Mouse (Mus musculus) liver, adult (tissue): ENCODE data around the gene Ncapg2.

Experiments
- GATA4 ChIP-seq: IDR thresholded peaks from 2 replicates; pipeline ENCODE4 v1.6.1; 2014; ENCODE audit warnings: mild to moderate bottlenecking, low read length; ENCODE audit not compliant: insufficient replicate concordance

The Ncapg2 gene

DNA sequence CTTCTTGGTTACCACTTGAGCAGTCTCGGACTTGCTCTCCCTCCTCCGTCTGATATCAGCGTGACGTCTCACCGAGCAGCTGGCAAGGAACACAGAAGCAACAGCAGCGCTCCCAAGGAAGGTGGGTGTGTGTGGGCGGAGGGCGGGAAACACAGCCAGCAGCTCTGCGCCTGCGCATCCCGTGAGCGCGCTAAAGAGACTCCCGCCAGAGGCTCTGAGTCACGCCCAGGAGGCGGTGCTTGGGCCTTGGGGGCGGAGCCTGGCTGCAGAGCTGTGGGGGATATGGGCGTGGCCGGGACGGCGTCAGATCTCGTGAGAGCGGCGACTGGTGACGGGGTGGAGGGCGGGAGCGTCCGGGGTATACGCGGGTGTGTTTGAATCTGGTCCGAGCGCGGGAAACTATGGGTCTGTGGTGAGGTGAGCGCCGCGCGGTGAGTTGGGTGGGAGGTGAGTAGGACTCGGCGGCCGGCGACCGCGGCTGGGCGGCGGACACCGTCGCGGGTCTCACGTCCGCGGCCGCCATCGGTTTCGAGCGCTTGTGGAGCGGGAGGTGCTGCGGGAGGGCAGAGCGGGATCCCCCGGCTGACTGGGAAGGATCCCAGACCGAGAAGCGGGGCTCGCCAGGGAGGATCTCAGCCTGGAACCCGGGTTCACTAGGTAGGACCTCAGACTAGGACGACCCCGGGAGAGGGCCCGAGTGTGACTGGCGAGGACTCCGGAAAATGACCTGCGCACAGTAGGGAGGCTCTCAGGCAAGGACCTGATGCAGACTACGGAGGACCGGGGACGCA is at the start of gene Ncapg2:
Ncapg2 (plus strand) TSS at position 358 of the 791 bp plus-strand sequence.
- no peak for TF ChIP-seq GATA4

- no peak for TF ChIP-seq GATA4
Measured at GRCm38 (mm10) chr12:116362091-116362490, 43.1 kb upstream of the Ncapg2 start.

DNA sequence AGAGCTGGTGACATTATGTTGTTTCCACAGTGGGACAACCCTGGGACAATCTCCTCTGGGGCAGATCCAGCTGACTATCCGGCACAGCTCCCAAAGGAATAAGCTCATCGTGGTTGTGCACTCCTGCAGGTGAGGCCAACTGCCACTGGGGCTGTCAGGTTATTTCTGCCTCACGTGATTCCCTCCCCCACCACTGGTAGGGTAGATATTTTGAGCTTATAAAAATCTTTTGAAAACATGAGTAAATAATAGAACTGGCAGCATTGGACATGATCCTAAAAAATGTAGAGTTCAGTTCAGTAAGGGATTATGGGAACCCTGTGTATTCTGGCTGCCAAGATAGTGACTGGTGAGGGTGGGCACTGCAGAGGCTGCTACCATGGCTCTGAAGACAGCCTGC is 38.3 kb upstream of the Ncapg2 start:
- no peak for TF ChIP-seq GATA4

DNA sequence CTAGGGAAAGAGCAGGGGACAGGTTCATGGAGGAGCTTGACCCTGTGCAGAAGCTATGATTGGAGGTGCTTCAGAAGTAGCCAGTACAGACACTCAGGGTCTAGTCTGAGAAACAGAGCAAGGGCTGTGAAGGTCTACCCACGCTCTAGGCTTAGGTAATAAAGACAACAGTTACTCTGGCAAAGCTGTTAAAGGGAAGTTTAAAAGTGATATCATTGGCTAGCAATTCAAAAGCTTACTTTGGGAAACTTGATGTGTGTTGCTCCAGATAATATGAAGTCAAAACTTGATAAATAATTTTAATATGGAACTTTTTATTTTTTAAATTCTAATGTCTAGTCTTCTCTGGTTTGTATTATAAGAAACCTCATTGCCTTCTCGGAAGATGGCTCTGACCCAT is 37.9 kb upstream of the Ncapg2 start:
- no peak for TF ChIP-seq GATA4

- TF ChIP-seq GATA4: no peak
Measured at GRCm38 (mm10) chr12:116368857-116369256, 36.3 kb upstream of the Ncapg2 start.

- TF ChIP-seq GATA4: no peak
Measured at GRCm38 (mm10) chr12:116383101-116383500, 22.1 kb upstream of the Ncapg2 start.

- no peak for TF ChIP-seq GATA4
Measured at GRCm38 (mm10) chr12:116383995-116384394, 21.2 kb upstream of the Ncapg2 start.

DNA sequence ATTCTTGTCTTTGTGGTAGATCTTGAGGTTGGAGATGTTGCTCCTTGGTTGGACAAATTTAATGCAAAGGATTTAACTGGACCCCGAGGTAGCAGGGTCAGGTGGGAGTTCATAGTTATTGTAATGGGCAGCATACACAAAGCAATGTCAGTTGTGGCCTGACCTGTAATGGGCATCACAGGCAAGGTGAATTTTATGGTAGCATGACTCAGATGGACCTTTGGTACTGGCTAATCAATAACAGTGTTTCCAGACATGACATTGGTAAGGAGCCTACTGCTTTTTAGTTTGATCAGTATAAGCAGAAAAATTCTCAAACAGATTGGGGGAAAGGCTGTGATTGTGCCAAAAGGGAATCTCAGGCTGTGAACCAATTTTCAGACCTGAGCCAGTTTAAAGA is 18.4 kb upstream of the Ncapg2 start:
- TF ChIP-seq GATA4: no peak

DNA sequence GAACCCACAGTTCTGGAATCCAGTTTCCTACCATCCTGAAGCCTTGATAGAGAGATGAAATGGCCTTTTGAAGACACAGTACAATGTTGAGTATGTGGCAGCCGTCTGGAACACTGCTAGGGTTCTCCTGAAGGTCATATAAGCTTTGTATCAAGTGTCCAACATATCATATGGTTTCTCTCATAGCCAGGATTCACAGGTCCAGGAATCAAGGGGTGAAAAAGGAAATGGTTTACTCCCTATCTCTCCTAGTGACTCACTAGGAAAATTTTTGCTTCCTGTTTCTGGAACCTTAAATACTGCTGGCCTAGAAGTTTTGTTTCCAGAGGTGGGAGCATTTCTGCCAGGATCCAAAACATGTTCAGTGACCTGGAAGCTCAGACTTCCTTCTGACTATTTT is 15.3 kb upstream of the Ncapg2 start:
- no peak for TF ChIP-seq GATA4

DNA sequence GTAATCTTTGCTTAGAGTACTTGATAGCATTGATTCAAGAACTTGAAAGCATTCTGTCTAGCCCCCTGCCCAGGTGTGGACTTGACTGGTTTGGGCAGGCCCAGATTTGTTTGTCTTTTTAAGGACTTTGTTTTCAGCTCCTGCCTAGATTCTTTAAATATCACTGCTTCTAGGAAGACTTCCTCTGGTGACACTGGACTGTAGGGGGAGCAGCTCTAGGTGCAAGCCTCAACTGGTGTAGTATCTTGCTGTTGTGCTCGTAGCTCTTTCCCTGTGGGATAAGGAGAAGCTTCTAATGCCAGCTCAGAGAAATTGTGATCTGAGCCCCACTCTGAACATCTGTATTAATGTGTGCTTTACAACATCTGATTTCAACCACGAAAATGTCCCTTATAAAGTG is 10.9 kb upstream of the Ncapg2 start:
- no peak for TF ChIP-seq GATA4

DNA sequence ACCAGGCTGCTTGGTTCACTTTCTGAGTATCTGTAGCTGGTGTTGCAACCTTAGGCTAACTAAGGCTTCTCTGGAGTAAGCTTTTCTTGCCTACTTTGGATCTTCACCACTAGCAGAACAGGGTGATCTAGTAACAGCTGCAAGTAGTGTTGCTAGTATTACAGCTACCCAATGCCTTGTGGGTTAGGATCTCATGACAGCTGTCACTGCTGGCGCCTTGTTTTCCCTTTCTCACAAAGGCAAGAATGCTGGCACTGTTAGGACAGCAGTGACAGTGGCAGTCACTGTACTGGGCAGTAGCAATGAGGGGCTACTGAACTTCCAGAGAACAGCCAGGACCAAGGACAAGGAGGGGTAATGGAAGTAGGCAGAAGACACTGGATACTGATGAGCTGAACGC is 9.9 kb upstream of the Ncapg2 start:
- no peak for TF ChIP-seq GATA4

GRCm38 (mm10) chr12:116396072-116396695 is 9.0 kb upstream of the Ncapg2 start:
- TF ChIP-seq GATA4: no peak

DNA sequence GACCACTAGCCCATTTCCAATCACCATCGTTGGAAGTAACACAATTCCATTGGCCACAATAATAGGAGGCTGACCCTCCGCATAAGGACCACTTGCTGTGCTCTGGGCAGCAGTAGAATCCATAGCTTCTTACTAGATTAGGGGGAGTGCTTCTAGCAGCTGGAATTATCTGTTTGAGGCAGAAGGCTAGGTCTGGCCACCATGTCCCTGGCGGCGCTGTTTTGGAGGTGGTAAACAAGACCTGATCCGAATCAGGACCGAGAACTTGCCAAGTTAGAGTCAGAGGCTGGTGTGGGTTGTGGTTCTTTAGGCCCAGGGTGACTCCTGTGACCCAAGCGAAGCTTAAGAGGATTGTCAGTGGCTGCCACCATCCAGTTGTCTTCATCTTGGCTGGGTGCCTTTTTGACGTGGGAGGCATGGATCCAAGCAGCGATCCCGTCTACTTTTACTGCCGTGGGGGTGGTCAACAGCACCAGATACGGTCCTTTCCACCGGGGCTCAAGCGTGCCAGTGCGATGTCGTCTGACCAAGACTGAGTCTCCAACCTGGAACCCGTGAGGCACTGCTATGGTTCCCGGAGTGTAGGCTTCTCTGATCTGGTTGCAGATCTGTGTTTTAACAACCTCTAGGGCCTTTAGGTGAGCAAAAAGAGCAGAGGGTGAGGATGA is 1.1 kb upstream of the Ncapg2 start:
- no peak for TF ChIP-seq GATA4

GRCm38 (mm10) chr12:116405836-116406155 is 594 bp downstream of the Ncapg2 start:
- no peak for TF ChIP-seq GATA4

DNA sequence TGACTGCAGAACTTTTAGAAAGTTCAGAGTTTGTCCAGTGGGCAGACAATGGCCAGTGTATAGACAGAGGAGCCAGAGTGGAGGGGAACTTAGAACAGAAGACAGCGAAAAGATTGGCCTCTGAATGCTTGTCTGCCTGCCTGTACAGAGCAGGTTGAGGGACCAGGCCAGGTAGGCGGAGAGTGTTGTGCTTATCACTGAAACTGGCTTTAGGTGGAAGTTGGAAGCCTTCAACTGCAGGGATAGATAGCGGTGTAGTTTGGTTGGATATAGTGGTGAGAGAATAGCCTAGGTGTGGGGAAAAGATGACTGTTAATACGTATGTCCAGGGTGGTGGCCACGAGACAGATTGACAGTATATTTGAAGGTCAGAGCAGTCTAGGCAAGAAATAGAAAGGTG is 2.7 kb downstream of the Ncapg2 start:
- TF ChIP-seq GATA4: no peak

- no peak for TF ChIP-seq GATA4
Measured at GRCm38 (mm10) chr12:116414941-116415340, 9.7 kb downstream of the Ncapg2 start.

DNA sequence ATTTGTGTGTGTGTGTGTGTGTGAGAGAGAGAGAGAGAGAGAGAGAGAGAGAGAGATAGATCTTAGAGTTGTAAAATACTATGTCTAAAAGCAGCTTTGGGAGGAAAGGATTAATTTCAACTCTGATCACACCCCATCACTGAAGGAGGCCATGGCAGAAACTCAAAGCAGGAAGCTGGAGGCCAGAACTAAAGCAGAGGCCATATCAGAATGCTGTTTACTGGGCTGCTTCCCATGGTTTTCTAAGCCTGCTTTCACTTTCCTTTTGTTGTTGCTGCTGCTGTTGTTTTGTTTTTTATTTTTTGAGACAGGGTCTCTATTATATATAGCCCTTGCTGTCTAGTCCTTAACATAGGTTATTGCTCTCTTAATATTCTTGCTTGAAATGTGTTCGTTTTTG is 11.3 kb downstream of the Ncapg2 start:
- no peak for TF ChIP-seq GATA4

GRCm38 (mm10) chr12:116421656-116422055 is 16.5 kb downstream of the Ncapg2 start:
- TF ChIP-seq GATA4: no peak
